Mouse (Mus musculus) kidney, embryonic 14.5 days (tissue): ENCODE measurements around the gene Gm14139. TPM values are rescaled to one million over a fixed set of nuclear protein-coding genes. Genes with fewer than 3 reads are reported as not detected.
"Not testable (repeated sequence)": the region's sequence is repeated elsewhere in the genome, so short reads cannot be mapped to it uniquely, and the experiment has no call there.

Experiments used
- ATAC-seq: fragments of 200-750 bp; cut with Nextera tagmentation; 2 replicates; pipeline ENCODE4 v1.8.0; 2017; ENCODE audit warnings: moderate number of reproducible peaks, mild to moderate bottlenecking, moderate TSS enrichment, moderate library complexity; ENCODE audit not compliant: low FRiP score, low TSS enrichment
- H3K27ac ChIP-seq: fragments of 300-500 bp; sonication (generic); 2 replicates; pipeline ENCODE4 v1.5.1; 2014; ENCODE audit warnings: low read depth, mild to moderate bottlenecking, low read length, moderate library complexity, mixed read lengths
- H3K27me3 ChIP-seq: fragments of 300-500 bp; sonication (generic); 2 replicates; pipeline ENCODE4 v1.6.1; 2014; ENCODE audit warnings: mild to moderate bottlenecking, low read length; ENCODE audit not compliant: control insufficient read depth, insufficient read depth
- H3K36me3 ChIP-seq: fragments of 300-500 bp; sonication (generic); 2 replicates; pipeline ENCODE4 v1.6.1; 2014; ENCODE audit warnings: low read length, mixed read lengths; ENCODE audit not compliant: control insufficient read depth, insufficient read depth
- H3K4me1 ChIP-seq: fragments of 300-500 bp; sonication (generic); 2 replicates; pipeline ENCODE4 v1.6.1; 2014; ENCODE audit warnings: low read length, mixed read lengths; ENCODE audit not compliant: control insufficient read depth, insufficient read depth
- H3K4me2 ChIP-seq: fragments of 300-500 bp; sonication (generic); replicated peaks from 2 replicates; pipeline ENCODE4 v1.6.1; 2014; ENCODE audit warnings: low read depth, mild to moderate bottlenecking, low read length
- H3K4me3 ChIP-seq: fragments of 300-500 bp; sonication (generic); 2 replicates; pipeline ENCODE4 v1.5.1; 2014; ENCODE audit warnings: mild to moderate bottlenecking, low read length
- H3K9ac ChIP-seq: fragments of 300-500 bp; sonication (generic); 2 replicates; pipeline ENCODE4 v1.6.1; 2014; ENCODE audit warnings: low read depth, mild to moderate bottlenecking, low read length, moderate library complexity
- H3K9me3 ChIP-seq: fragments of 300-500 bp; sonication (generic); 2 replicates; pipeline ENCODE4 v1.6.1; 2016; ENCODE audit warnings: low read length; ENCODE audit not compliant: control insufficient read depth
- WGBS: fragments of 180-500 bp; shearing (Covaris S2); extraction: QIAGEN DNeasy Blood & Tissue Kit; methylation state at CpG from one replicate; pipeline ENCODE4 v1.1.7; 2014; 5-methylcytosine and 5-hydroxymethylcytosine counted together
- polyA plus RNA-seq: library from polyadenylated mRNA; unstranded; fragments of >200 nt; fragmentation: Nextera tagmentation; extraction: Ambion mirVana; gene quantifications from 2 replicates; pipeline ENCODE4 v1.2.1, GENCODE M21; 2014

Gene Gm14139
- polyA plus RNA-seq, 1 experiment from 2014 or later = not detected

DNA sequence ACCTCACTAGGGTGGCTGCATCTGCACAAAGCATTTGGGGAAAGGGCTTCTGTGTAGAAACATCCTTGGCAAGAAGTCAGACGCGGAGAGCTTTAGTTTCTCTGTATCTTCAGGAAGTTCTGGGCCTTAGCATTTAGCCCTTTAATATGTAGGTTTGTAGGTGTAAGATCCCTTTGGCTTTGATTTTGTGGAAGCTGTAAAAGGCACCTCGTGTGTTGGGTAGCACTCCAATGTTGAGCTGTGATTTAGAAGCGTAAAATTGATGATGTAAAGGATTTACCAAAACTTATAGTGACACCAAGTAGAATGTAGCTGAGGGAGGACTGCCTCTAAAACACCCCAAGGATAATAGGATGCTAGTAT is 36.8 kb downstream of the Gm14139 start:
- peak overlapping the region; percentile 37 for H3K4me3 ChIP-seq
- H3K27me3 ChIP-seq, H3K36me3 ChIP-seq, H3K9me3 ChIP-seq, H3K4me1 ChIP-seq, ATAC-seq: not testable (repeated sequence)
- peak overlapping the region; percentile 31 for H3K4me2 ChIP-seq
- peak overlapping the region; percentile 62; the same call in 1 of the 2 replicates for H3K27ac ChIP-seq
- whole genome bisulfite sequencing = 2% methylated on average over 2 of the region's 4 CpGs
- peak overlapping the region; percentile 50; the same call in 1 of the 2 replicates for H3K9ac ChIP-seq

DNA sequence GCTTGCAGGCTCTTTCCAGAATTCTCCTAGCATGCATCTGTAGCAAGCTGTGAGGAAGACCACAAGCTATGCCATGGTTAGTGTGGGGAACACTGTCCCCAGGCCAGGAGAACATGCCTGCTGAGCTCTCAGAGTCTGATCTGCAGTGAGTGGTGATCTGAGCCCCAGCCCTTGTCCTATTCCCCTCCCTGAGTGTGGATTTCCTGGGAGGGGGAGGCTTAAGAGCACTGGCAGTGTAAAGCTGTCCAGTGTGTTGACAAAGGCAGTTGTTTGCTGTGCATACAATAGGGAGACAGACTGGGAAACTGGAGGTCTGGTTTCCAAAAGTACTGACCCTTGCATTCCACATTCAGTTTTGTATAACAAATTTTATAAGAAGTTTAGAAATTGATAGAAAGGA is 41.7 kb downstream of the Gm14139 start:
- ATAC-seq, H3K27me3 ChIP-seq, H3K4me3 ChIP-seq, H3K9ac ChIP-seq, H3K36me3 ChIP-seq, H3K4me2 ChIP-seq, H3K4me1 ChIP-seq, H3K27ac ChIP-seq, H3K9me3 ChIP-seq: not testable (repeated sequence)

Other genes with a start within 250 kb of the Gm14139 start
- 8.5 and 11.6 TPM in 2 replicates for gene Zfp120, start 45.0 kb upstream of the Gm14139 start, polyA plus RNA-seq
- not detected in 2 replicates for gene Gm10770, start 2.1 kb upstream of the Gm14139 start, polyA plus RNA-seq
- gene Zfp937, start 36.3 kb downstream of the Gm14139 start, polyA plus RNA-seq = 14.0 and 15.2 TPM in 2 replicates
- gene Gm21994, start 73.8 kb downstream of the Gm14139 start, polyA plus RNA-seq = 5.4 and 6.6 TPM in 2 replicates
- 0.06 and 0.07 TPM in 2 replicates for gene Gm14124, start 75.8 kb downstream of the Gm14139 start, polyA plus RNA-seq
- 2.2 and 2.3 TPM in 2 replicates for gene Gm10130, start 141.9 kb downstream of the Gm14139 start, polyA plus RNA-seq
- 9.9 and 13.8 TPM in 2 replicates for gene 3300002I08Rik, start 181.0 kb downstream of the Gm14139 start, polyA plus RNA-seq